Mouse (Mus musculus): ENCODE results near the gene Six2.

DNA sequence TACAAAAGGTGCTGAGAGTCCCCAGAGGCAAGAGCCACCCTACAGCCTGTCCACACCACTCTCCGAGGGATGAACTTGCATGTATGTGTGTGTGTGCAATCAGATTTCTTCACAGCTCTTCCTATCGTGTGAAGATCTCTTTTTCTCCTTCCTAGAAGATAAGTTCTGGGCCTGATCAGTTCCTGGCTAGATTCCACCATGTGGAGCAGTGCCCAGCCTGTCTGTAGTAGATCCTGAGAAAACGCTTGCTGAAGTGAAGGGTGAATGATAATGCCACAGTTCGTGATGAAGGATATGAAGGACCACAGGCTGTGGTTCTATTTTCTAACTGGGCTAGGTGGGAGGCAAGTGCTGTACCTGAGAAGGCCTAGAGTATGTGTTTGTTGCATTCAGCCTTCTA, 12.0 kb upstream of the Six2 start:
- no peak for TF ChIP-seq POLR2A (IDR thresholded peaks at IDR 0.05; ENCODE audit: control insufficient read depth, extremely low read depth, insufficient read depth, low read length, poor library complexity)
- TF ChIP-seq CTCF (IDR thresholded peaks at IDR 0.05; ENCODE audit: borderline replicate concordance, control insufficient read depth, extremely low read depth, insufficient read depth, low read length, poor library complexity), result no peak
